Mouse (Mus musculus): ENCODE measurements around the gene Tldc1.

DNA sequence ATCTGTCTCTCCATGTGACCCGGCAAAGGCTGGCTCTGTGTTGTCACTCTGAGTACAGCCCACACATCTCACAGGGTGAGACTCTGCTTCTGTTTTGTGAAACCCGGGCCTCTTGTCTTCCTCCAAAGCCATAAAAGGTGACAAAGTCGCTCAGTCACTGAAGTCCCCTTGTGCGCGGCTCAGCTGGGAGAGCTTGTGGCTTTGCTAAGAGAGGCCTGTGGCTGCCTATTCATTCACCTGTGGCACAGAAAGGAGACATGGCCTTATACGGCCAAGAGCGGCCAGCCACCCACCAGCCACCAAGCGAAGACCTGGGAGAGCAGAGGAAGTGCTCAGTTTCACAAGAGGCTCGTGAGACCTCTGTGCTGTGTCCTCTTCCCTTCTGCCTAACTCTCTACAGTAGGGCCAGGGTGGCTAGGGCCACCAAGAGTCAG lies 5.9 kb upstream of the Tldc1 start:
- TF ChIP-seq POLR2A (IDR thresholded peaks at IDR 0.05; ENCODE audit: borderline replicate concordance, extremely low read depth, insufficient read depth, insufficient read length, poor library complexity, severe bottlenecking) (no peak), CTCF (IDR thresholded peaks at IDR 0.05; ENCODE audit: borderline replicate concordance, extremely low read depth, insufficient read depth, insufficient read length) (no peak)

Measured in brain, embryonic 14.5 days (tissue).